Mouse (Mus musculus): ENCODE measurements around the gene Gtf2f2.
"Not testable (repeated sequence)": the region's sequence is repeated elsewhere in the genome, so short reads cannot be mapped to it uniquely, and the experiment has no call there.

The Gtf2f2 gene

GRCm38 (mm10) chr14:75998082-75998481, 12.6 kb downstream of the Gtf2f2 start:
- no peak for DNase-seq (ENCODE audit: low read depth, low spot score)

DNA sequence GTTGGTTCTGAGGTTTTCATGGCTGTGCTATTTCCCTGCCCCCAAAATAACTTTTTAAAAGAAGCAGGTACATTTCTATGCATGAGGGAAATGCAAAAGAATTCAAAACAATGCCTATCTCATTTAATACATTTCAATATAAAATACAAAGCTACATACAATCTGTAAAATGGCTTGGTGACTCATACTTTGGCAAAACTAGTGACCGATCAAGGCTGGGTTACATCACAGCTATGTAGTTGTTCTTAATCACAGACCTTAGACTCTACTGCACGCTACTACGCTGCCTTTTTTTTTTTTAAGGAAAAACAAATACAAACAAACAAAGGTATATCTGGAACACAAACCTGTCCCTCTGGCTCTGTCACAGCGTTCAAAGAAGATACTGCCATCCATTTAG, 18.3 kb downstream of the Gtf2f2 start:
- DNase-seq (ENCODE audit: low read depth, low spot score), result no peak

GRCm38 (mm10) chr14:75990936-75991335, 19.7 kb downstream of the Gtf2f2 start:
- DNase-seq (ENCODE audit: low read depth, low spot score), result no peak

DNA sequence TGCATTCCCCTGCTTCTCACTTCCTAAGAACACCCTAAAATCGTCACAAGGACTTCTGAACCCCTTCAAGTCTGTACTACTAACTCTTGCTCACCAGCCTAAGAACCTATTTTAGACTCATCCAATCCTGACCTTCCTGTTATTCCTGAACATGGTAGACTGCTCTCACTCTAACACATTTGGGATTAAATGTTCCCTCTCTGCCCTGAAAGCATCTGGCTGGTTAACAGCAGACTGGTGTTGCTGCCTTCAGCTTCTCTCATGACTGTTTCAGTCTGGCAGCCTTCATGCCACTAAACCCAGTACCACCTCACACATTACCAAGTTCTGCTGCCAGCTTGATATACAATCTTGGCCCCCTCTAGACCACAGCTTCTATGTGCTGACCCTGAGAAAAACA, 21.5 kb downstream of the Gtf2f2 start:
- no peak for DNase-seq (ENCODE audit: low read depth, low spot score)

GRCm38 (mm10) chr14:75986878-75987483, 23.7 kb downstream of the Gtf2f2 start:
- DNase-seq (ENCODE audit: low read depth, low spot score), result no peak

GRCm38 (mm10) chr14:75985112-75985511, 25.6 kb downstream of the Gtf2f2 start:
- no peak for DNase-seq (ENCODE audit: low read depth, low spot score)

GRCm38 (mm10) chr14:75983891-75984290, 26.8 kb downstream of the Gtf2f2 start:
- DNase-seq (ENCODE audit: low read depth, low spot score), result no peak

- DNase-seq (ENCODE audit: low read depth, low spot score), result no peak
Observed at GRCm38 (mm10) chr14:75981231-75981630, 29.4 kb downstream of the Gtf2f2 start.

- no peak for DNase-seq (ENCODE audit: low read depth, low spot score)
Observed at GRCm38 (mm10) chr14:75976107-75976506, 34.6 kb downstream of the Gtf2f2 start.

GRCm38 (mm10) chr14:75967291-75967690, 43.4 kb downstream of the Gtf2f2 start:
- no peak for DNase-seq (ENCODE audit: low read depth, low spot score)

DNA sequence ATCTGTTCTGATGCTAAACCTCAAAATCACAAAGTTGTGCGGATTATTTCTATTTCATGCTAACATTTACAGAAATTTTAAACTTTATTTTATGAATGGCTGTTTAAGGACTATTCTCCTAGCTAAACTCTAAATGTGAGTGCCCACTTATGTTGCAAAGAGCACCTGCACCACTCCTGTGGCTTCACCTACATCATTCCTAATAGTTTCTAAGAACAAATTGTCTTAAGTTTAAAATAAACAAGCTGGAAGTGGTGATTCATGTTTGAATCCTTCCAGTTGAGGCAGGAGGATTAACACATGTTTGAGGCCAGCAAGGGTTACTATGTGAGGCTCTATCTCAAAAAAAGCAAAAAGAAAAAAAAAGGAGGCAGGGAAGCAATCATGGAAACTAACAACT, 46.2 kb downstream of the Gtf2f2 start:
- DNase-seq (ENCODE audit: low read depth, low spot score), result no peak

DNA sequence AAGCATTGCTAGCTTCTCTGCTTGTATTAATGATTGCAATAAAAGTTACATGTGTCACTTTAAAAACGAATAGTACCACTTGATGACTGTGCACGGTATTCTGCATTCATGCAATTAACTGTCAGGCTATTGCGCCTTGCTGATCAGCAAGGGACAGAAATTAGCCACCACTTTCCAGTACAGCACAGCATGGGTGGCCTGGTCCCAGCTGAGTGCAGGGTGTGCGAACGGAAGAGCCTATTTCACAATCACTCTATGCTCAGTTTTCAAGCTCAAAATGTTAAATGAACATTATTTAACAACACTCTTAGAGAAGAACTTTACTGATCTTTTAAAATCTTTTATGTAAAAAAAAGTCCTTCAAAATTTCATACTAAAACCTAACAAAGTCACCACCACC, 46.7 kb downstream of the Gtf2f2 start:
- no peak for DNase-seq (ENCODE audit: low read depth, low spot score)

DNA sequence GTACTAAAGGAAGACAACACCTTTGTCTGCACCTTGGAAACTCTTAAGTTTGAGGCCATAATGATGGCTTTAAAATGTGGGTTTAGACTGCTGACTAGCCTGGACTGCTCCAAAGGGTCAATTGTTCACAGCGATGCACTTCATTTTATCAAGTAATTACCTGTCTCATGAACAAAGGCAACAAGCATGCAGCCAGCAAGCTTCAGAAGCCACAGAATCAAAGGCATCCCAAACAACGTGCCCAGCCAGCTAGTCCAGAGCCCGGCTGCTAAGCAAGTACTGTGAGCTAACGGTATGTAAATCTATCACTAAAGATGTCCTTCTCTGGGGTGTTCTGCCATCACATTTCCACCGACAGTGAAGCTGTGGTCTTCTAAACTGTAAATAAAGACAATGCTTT, 47.5 kb downstream of the Gtf2f2 start:
- DNase-seq (ENCODE audit: low read depth, low spot score), result no peak

GRCm38 (mm10) chr14:75962250-75962649, 48.4 kb downstream of the Gtf2f2 start:
- DNase-seq (ENCODE audit: low read depth, low spot score), result peak; percentile 64

DNA sequence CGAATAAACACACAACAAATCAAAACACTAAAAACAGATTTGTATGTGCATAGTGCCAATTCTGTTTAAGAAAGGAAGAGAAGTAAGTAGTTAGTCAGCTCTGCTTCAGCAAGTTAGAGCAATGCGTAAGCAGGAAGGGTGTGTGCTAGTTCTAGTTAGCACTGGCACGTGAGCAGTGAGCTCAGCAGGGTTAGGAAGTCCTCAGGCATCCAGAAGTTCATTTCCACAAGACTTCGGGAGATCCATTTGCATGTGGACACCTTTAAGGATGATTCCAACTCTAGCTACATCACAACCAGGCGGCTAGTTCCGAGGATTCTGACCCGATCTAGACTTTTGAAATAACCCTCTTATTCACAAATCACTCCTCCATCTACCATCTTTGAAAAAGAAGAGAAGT, 55.9 kb downstream of the Gtf2f2 start, which contains the start of gene Kctd4:
Gene Kctd4, plus strand, starts transcription at position 244 of the 400 bp plus-strand sequence.
- DNase-seq (ENCODE audit: low read depth, low spot score), result no peak

GRCm38 (mm10) chr14:75953011-75953410, 57.7 kb downstream of the Gtf2f2 start:
- DNase-seq (ENCODE audit: low read depth, low spot score), result no peak

- no peak for DNase-seq (ENCODE audit: low read depth, low spot score)
Observed at GRCm38 (mm10) chr14:75947674-75948073, 63.0 kb downstream of the Gtf2f2 start.

- no peak for DNase-seq (ENCODE audit: low read depth, low spot score)
Observed at GRCm38 (mm10) chr14:75942365-75942764, 68.3 kb downstream of the Gtf2f2 start.

DNA sequence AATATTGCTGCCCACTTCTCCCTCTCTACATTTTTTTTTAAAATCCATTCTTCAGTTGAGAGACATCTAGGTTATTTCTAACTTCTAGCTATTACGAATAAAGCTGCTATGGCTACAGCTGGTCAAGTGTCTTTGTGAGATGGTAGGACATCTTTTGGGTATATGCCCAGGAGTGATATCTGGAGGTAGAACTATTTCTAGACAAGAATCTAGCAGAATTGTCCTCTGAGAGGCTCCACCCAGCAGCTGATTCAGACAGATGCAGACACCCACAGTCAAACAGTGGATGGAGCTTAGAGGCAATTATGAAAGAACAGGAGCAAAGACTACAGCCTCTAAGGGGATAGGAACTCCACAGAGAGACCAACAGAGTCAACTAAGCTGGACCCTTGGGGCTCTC, 69.2 kb downstream of the Gtf2f2 start:
- DNase-seq (ENCODE audit: low read depth, low spot score), result no peak

- no peak for DNase-seq (ENCODE audit: low read depth, low spot score)
Observed at GRCm38 (mm10) chr14:75937714-75938113, 73.0 kb downstream of the Gtf2f2 start.

- DNase-seq (ENCODE audit: low read depth, low spot score), result no peak
Observed at GRCm38 (mm10) chr14:75934359-75934758, 76.3 kb downstream of the Gtf2f2 start.

GRCm38 (mm10) chr14:75931266-75931665, 79.4 kb downstream of the Gtf2f2 start:
- DNase-seq (ENCODE audit: low read depth, low spot score), result no peak

GRCm38 (mm10) chr14:75929713-75930112, 81.0 kb downstream of the Gtf2f2 start:
- DNase-seq (ENCODE audit: low read depth, low spot score), result not testable (repeated sequence)
